Mouse (Mus musculus) large intestine, adult 2 months (tissue): Measurements from ENCODE around the gene Pde3b. TPM values are rescaled to one million over a fixed set of nuclear protein-coding genes. Genes with fewer than 3 reads are reported as not detected.

Source experiments
- polyA plus RNA-seq: library from polyadenylated mRNA; depleted of rRNA; stranded (reverse); fragments of >200 nt; gene quantifications from 2 replicates; pipeline ENCODE4 v1.2.3, GENCODE M21; 2012; rRNA removed

Gene Pde3b
- polyA plus RNA-seq, 1 experiment, result 4.2 TPM

Other genes with a start within 250 kb of the Pde3b start
- 31.5 and 47.6 TPM in 2 replicates for gene Copb1, start 160.6 kb upstream of the Pde3b start, polyA plus RNA-seq
- gene Psma1, start 139.2 kb upstream of the Pde3b start, polyA plus RNA-seq, result 114 and 135 TPM in 2 replicates
- gene Cyp2r1, start 147.7 kb downstream of the Pde3b start, polyA plus RNA-seq, result 0.47 and 0.50 TPM in 2 replicates
- gene Calca, start 221.1 kb downstream of the Pde3b start, polyA plus RNA-seq, result not detected in 2 replicates